Mouse (Mus musculus): ENCODE measurements around the gene Nsfl1c.
"Not testable (repeated sequence)": the region's sequence is repeated elsewhere in the genome, so short reads cannot be mapped to it uniquely, and the experiment has no call there.

The Nsfl1c gene

DNA sequence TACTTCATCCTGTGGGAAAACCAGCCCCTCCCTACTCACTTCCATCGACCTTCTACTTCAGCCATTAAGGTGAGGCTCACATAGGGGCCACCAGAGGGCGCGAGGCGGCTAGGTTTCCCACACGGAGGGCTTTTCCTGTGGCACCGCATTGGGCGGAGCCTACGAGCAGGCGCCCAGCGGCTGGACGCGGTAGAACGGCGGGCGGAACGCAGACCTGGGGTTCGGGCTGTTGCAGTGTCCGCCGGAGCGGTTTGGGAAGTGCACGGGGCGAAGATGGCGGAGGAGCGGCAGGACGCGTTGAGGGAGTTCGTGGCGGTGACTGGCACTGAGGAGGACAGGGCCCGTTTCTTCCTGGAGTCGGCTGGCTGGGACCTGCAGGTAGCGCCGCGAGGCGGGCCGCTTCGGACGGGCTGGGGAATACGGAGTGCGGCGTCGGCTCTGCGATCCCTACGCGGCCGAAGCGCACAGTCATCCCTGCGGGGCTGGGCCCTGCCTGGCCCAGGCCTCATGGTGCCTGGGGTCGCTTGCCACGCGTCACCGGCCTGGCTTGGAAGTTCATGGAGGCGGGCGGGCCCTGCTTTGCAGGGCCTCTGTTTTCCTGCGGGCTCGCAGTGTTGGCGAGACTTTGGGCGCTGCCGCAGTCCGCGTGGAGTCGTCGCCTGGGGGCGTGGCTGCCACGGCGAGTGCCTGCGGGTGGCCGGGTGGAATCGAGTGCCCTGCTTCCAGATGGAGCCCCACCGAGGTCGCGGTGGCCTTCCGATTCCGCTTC is at the start of gene Nsfl1c:
Nsfl1c (plus strand) TSS at position 148 of the 769 bp plus-strand sequence.
- TF ChIP-seq GATA4 (IDR thresholded peaks at IDR 0.05; ENCODE audit: insufficient replicate concordance, low read length) = peak; percentile 76; the same call in 1 of the 2 replicates

- not testable (repeated sequence) for TF ChIP-seq GATA4 (IDR thresholded peaks at IDR 0.05; ENCODE audit: insufficient replicate concordance, low read length)
Observed at GRCm38 (mm10) chr2:151476053-151476452, 17.9 kb upstream of the Nsfl1c start, which contains the start of gene 4921509C19Rik. 4921509C19Rik (minus strand) TSS chr2:151476153.

DNA sequence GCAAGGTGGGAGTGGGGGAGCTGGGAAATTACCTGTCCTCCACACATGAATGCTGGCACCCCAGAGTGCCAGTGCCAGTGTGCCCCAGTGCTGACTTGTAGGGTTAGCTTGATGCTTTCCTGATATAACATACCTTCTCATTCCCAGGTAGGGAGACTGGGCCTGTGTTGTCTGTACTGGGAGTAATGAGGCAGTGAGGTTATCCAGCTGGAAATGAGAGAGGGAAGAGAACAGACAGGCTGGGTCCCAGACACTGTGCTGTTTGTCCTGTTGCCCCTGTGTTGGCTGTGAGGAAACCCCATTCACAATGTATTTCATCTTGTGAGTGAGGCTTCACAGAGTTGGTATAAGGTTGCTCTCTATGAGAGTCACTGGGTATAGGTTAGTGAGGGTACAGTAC is 7.5 kb upstream of the Nsfl1c start:
- TF ChIP-seq GATA4 (IDR thresholded peaks at IDR 0.05; ENCODE audit: insufficient replicate concordance, low read length) = no peak

- TF ChIP-seq GATA4 (IDR thresholded peaks at IDR 0.05; ENCODE audit: insufficient replicate concordance, low read length) = no peak
Observed at GRCm38 (mm10) chr2:151498358-151498757, 4.4 kb downstream of the Nsfl1c start.

GRCm38 (mm10) chr2:151500442-151501007 is 6.5 kb downstream of the Nsfl1c start:
- no peak for TF ChIP-seq GATA4 (IDR thresholded peaks at IDR 0.05; ENCODE audit: insufficient replicate concordance, low read length)

DNA sequence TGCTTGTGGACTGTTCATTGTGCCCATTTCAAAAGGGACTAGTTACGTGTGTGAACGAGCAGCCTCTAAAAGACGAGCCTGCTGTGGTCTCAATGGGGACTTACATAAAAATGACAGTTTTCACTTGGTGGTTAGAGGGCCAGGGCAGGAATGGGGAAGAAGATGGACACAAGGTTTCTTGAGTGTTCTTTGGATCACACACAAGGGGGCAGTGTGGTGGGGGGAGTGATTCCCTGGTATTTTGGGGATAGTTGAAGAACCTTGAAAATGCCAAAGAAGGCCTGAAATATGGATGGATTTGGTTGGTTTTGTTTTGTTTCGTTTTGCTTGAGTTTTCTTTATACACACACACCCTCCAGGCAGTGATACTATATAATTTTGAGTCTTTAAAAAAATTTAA is 10.2 kb downstream of the Nsfl1c start:
- no peak for TF ChIP-seq GATA4 (IDR thresholded peaks at IDR 0.05; ENCODE audit: insufficient replicate concordance, low read length)

DNA sequence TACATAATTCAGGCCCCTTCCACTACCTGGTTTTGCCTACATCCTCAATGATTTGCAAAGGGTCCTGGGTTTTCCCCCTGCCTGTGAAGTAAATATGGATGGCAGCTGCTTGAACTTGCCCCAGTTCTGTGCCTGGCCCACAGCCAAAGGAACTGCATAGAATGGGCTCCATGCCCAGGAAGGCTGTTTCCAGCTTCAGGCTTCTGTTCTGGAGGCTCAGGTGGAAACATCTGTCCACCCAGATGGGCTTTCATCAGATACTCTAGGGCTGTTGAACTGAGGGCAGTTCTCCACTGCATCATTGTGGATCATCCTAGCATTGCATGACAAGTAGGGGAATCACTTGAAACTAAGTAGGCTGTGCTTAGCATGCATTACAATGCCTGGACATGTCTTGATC is 18.2 kb downstream of the Nsfl1c start:
- TF ChIP-seq GATA4 (IDR thresholded peaks at IDR 0.05; ENCODE audit: insufficient replicate concordance, low read length) = no peak

GRCm38 (mm10) chr2:151513525-151514285 is 19.7 kb downstream of the Nsfl1c start:
- TF ChIP-seq GATA4 (IDR thresholded peaks at IDR 0.05; ENCODE audit: insufficient replicate concordance, low read length) = no peak

GRCm38 (mm10) chr2:151519000-151519399 is 25.0 kb downstream of the Nsfl1c start:
- no peak for TF ChIP-seq GATA4 (IDR thresholded peaks at IDR 0.05; ENCODE audit: insufficient replicate concordance, low read length)

GRCm38 (mm10) chr2:151524324-151525041 is 30.5 kb downstream of the Nsfl1c start:
- no peak for TF ChIP-seq GATA4 (IDR thresholded peaks at IDR 0.05; ENCODE audit: insufficient replicate concordance, low read length)

DNA sequence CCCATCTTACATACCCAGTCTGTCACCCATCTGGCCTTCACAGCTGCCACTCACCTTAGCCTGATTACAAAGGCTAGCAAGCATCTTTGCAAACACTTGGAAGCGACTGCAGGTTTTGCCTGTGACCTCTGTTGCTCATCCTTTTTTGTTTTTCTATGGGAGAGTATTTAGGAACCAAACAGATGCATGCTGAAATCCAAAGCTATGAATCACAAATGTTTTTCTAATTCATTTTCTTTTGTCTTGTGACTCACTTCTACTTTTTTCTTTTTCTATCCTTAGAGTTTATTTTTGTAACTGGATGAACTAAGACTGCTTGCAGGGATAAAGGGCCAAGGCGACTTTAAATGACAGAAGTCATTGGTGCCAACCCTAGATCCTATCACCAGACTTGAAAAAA is 31.5 kb downstream of the Nsfl1c start:
- TF ChIP-seq GATA4 (IDR thresholded peaks at IDR 0.05; ENCODE audit: insufficient replicate concordance, low read length) = no peak

- TF ChIP-seq GATA4 (IDR thresholded peaks at IDR 0.05; ENCODE audit: insufficient replicate concordance, low read length) = no peak
Observed at GRCm38 (mm10) chr2:151528066-151528465, 34.1 kb downstream of the Nsfl1c start.

- no peak for TF ChIP-seq GATA4 (IDR thresholded peaks at IDR 0.05; ENCODE audit: insufficient replicate concordance, low read length)
Observed at GRCm38 (mm10) chr2:151529169-151529568, 35.2 kb downstream of the Nsfl1c start.

GRCm38 (mm10) chr2:151530378-151531230 is 36.6 kb downstream of the Nsfl1c start:
- no peak; the same call in 1 of the 2 replicates for TF ChIP-seq GATA4 (IDR thresholded peaks at IDR 0.05; ENCODE audit: insufficient replicate concordance, low read length)
